Mouse (Mus musculus): ENCODE measurements around the gene Ebpl. TPM values are rescaled to one million over a fixed set of nuclear protein-coding genes. Genes with fewer than 3 reads are reported as not detected.

The Ebpl gene
- polyA plus RNA-seq, 1 experiment from 2014 or later, result 13.8 TPM

DNA sequence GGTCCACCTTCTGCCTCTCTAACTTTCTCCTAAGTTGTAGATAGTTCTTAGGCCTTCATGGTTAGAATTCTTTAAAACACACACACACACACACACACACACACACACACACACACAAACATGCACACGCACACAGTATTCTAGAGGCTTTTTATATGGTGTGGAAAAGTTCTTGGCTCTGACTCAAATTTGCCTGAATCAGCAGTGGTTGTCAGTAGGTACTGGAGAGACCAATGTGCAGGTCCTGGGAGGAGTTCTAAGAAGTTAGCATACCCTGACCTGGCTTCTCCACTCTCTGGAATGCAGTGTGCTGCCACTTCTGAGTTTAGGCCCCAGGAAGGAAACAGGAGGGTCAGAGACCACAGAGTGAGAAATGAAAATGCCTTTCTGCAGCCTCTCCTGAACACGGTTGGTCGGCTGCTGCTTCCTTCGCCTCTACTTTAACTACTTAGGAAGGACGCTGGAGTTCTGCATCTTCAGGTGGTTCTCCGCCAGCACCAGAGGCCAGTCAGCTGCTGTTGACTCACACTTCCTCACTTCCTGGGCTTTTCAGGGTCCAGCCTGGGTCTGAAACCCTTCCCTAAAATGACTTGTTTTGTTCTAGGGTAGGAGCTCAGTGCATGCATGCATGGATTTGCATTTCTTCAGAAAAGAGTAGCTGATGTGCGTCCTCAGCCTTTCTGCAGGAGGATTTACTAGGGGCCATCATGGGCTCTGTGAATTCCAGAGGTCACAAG, 50.0 kb downstream of the Ebpl start:
- Histone ChIP-seq H3K27me3 (replicated peaks; ENCODE audit: control insufficient read depth, insufficient read depth, low read length) (no peaks in the 10 kb centered on the region), H3K27ac (ENCODE audit: low read depth, low read length) (no peak overlapping the region), H3K36me3 (ENCODE audit: control insufficient read depth, insufficient read depth, low read length) (no peaks in the 10 kb centered on the region), H3K4me3 (ENCODE audit: low read length) (no peak overlapping the region), H3K4me2 (ENCODE audit: low read length) (no peak overlapping the region), H3K4me1 (ENCODE audit: control insufficient read depth, insufficient read depth, low read depth, low read length) (no peaks in the 10 kb centered on the region), H3K9ac (ENCODE audit: low read depth, low read length) (no peak overlapping the region), H3K9me3 (ENCODE audit: control insufficient read depth, low read length) (no peaks in the 10 kb centered on the region)
- no peak for ATAC-seq
- 77% methylated on average over 7 of the region's 7 CpGs for whole genome bisulfite sequencing

DNA sequence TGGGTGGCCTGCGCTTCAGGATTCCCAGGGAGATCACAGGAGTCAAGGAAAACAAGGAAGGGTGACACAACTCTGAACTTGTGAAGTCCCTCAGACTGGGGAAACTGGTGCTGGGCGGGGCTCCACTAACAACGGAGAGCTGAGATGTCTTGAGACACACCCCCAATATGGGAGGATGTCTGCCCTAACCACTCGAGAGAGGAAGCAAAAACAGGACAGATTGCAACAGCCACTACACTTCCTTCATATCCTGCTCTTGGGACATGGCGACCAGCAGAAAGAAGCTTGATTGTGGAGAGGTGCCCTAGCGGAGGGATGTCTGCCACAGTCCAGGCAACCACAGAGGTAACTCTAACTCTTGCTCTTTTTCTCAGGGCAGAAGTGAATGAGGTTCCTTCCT, 50.6 kb downstream of the Ebpl start, which contains the start of gene Arl11:
Gene Arl11, plus strand, starts transcription at position 161 of the 400 bp plus-strand sequence.
- WGBS, result 68% methylated on average over 6 of the region's 6 CpGs
- no peaks in the 10 kb centered on the region for H3K9me3 ChIP-seq (ENCODE audit: control insufficient read depth, low read length)
- no peak for ATAC-seq

DNA sequence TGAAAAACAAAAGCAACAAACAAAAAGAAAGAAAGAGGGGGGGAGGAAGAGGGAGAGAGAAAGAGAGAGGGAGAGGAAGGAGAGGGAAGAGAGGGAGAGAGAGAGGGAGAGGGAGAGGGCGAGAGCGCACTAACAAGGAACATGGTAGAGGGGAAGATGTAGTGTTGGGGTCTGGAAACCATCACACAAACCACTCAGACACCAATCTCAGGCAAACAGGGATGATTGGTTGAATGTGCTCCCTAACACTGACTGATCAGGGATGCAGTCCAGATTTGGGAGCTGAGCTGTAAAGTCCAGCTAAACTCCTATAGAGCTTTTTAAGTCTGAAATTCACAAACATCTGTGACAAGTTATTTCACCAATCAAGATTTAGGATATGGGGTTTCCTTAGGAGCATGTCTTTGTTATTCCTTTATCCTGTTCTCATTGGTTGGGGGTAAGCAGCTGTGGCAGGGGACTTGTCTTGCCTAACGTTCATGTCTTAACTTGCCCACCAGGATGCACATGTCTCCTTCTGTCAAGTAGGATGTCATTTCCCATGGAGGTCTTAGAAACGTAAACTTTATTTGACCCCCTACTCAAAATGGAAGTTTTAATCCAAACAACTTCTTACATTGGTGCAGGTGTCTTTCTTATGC, 56.1 kb downstream of the Ebpl start:
- ATAC-seq, result no peak
- WGBS, result 84% methylated on average over 4 of the region's 4 CpGs
- no peaks in the 10 kb centered on the region for H3K4me1 ChIP-seq (ENCODE audit: control insufficient read depth, insufficient read depth, low read depth, low read length)
- no peaks in the 10 kb centered on the region for H3K27me3 ChIP-seq (replicated peaks; ENCODE audit: control insufficient read depth, insufficient read depth, low read length)
- no peak overlapping the region for H3K9ac ChIP-seq (ENCODE audit: low read depth, low read length)
- no peak overlapping the region for H3K4me3 ChIP-seq (ENCODE audit: low read length)
- H3K27ac ChIP-seq (ENCODE audit: low read depth, low read length), result no peak overlapping the region
- H3K4me2 ChIP-seq (ENCODE audit: low read length), result no peak overlapping the region
- H3K9me3 ChIP-seq (ENCODE audit: control insufficient read depth, low read length), result peaks cover 6% of the 10 kb centered on the region
- H3K36me3 ChIP-seq (ENCODE audit: control insufficient read depth, insufficient read depth, low read length), result no peaks in the 10 kb centered on the region

More for the DNA sequence above, 50.6 kb downstream of the Ebpl start, which contains the start of gene Arl11:
- Histone ChIP-seq H3K4me1 (ENCODE audit: control insufficient read depth, insufficient read depth, low read depth, low read length) (no peaks in the 10 kb centered on the region), H3K4me3 (ENCODE audit: low read length) (no peak within 1 kb of the TSS), H3K4me2 (ENCODE audit: low read length) (no peak within 1 kb of the TSS), H3K27me3 (replicated peaks; ENCODE audit: control insufficient read depth, insufficient read depth, low read length) (no peaks in the 10 kb centered on the region), H3K27ac (ENCODE audit: low read depth, low read length) (no peak within 1 kb of the TSS), H3K36me3 (ENCODE audit: control insufficient read depth, insufficient read depth, low read length) (no peaks in the 10 kb centered on the region), H3K9ac (ENCODE audit: low read depth, low read length) (no peak within 1 kb of the TSS)

DNA sequence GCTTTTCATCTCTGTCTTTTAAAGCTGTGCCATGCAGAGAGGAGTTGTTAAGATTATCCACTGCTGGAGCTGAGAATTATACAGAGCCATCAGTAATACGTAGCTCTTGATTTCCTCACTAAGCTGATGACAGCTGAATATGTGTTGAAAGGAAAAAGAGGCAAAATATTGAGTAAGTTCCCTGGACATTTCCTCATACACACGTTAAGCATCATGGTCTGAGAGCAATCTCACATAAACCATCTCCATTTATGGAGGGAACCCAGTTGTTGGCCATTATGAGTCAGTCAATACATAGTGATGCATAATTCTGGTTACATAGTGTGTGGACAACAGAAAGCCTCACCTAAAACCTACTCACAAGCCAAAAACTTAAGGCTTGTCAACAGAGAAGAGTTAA, 57.8 kb downstream of the Ebpl start:
- ATAC-seq, result no peak
- Histone ChIP-seq H3K9me3 (ENCODE audit: control insufficient read depth, low read length) (peaks cover 6% of the 10 kb centered on the region), H3K27me3 (replicated peaks; ENCODE audit: control insufficient read depth, insufficient read depth, low read length) (no peaks in the 10 kb centered on the region), H3K4me3 (ENCODE audit: low read length) (no peak overlapping the region), H3K4me1 (ENCODE audit: control insufficient read depth, insufficient read depth, low read depth, low read length) (no peaks in the 10 kb centered on the region), H3K4me2 (ENCODE audit: low read length) (no peak overlapping the region), H3K9ac (ENCODE audit: low read depth, low read length) (no peak overlapping the region), H3K27ac (ENCODE audit: low read depth, low read length) (no peak overlapping the region), H3K36me3 (ENCODE audit: control insufficient read depth, insufficient read depth, low read length) (no peaks in the 10 kb centered on the region)
- WGBS, result 78% methylated on average over 2 of the region's 2 CpGs

DNA sequence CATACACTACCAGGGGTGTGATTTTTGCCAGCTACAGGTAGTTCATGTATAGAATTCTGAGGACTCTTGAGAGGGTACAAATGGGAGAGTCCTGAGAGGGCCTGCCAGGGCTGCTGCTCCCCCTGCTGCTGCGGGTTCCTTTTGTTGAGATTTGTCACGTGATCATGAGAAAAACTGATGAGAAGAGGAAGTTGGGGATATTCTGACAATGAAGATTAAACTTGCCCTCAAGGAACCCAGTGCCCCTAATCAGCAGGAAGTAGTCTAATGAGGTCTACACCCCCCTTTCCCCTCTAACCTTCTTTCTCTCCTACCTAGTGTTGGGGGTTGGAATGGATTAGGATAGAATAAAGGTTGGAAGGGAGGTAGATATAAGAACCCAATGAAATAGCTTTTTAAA, 58.9 kb downstream of the Ebpl start:
- H3K4me2 ChIP-seq (ENCODE audit: low read length), result no peak overlapping the region
- peaks cover 6% of the 10 kb centered on the region for H3K9me3 ChIP-seq (ENCODE audit: control insufficient read depth, low read length)
- H3K27me3 ChIP-seq (replicated peaks; ENCODE audit: control insufficient read depth, insufficient read depth, low read length), result no peaks in the 10 kb centered on the region
- no peak for ATAC-seq
- H3K27ac ChIP-seq (ENCODE audit: low read depth, low read length), result no peak overlapping the region
- WGBS, result 56% methylated on average over 2 of the region's 2 CpGs
- H3K4me3 ChIP-seq (ENCODE audit: low read length), result no peak overlapping the region
- no peaks in the 10 kb centered on the region for H3K4me1 ChIP-seq (ENCODE audit: control insufficient read depth, insufficient read depth, low read depth, low read length)
- no peaks in the 10 kb centered on the region for H3K36me3 ChIP-seq (ENCODE audit: control insufficient read depth, insufficient read depth, low read length)
- no peak overlapping the region for H3K9ac ChIP-seq (ENCODE audit: low read depth, low read length)

DNA sequence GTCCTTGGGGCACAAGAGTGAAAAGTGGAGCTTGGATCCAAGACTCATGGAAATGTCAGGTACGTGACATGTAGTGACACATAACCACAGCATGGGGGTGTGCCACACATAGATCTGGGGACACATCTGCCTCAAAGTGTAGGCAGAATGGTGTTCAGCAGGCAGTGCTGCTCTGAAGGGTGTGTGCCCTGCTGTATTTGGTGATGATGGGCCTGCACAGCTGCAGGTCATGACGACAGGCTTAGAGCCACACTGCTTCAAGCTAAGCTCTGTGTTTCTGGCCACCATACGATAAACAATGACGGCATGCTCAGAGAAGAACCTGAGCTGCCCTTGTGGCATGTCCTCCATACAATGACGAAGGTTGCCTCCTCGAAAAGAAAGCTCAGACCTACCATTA, 60.4 kb downstream of the Ebpl start:
- Histone ChIP-seq H3K4me3 (ENCODE audit: low read length) (no peak overlapping the region), H3K36me3 (ENCODE audit: control insufficient read depth, insufficient read depth, low read length) (no peaks in the 10 kb centered on the region), H3K9me3 (ENCODE audit: control insufficient read depth, low read length) (peaks cover 6% of the 10 kb centered on the region), H3K9ac (ENCODE audit: low read depth, low read length) (no peak overlapping the region), H3K4me1 (ENCODE audit: control insufficient read depth, insufficient read depth, low read depth, low read length) (no peaks in the 10 kb centered on the region), H3K4me2 (ENCODE audit: low read length) (no peak overlapping the region), H3K27me3 (replicated peaks; ENCODE audit: control insufficient read depth, insufficient read depth, low read length) (no peaks in the 10 kb centered on the region), H3K27ac (ENCODE audit: low read depth, low read length) (no peak overlapping the region)
- no peak for ATAC-seq
- 87% methylated on average over 6 of the region's 6 CpGs for WGBS

DNA sequence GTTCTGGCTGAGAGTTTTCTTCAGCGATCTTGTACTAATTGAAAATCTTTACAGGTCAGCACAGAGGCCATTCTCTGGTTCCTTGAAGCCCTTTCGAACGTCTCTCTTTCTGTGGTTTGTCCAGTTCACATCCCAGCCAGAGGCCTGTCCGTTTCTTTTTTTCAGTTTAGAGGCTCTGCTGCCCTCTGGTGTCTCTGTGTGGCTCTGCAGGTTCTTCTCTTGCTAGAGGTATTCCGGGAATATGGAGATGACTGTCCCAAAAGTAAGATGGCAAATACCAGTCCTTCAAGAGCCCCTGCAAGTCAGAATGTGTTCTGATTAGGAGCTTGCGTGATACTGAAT, 65.5 kb downstream of the Ebpl start:
- no peaks in the 10 kb centered on the region for H3K27me3 ChIP-seq (replicated peaks; ENCODE audit: control insufficient read depth, insufficient read depth, low read length)
- no peak overlapping the region for H3K4me3 ChIP-seq (ENCODE audit: low read length)
- WGBS, result 18% methylated on average over 6 of the region's 6 CpGs
- no peak overlapping the region for H3K27ac ChIP-seq (ENCODE audit: low read depth, low read length)
- ATAC-seq, result no peak; the same call in 1 of the 2 replicates
- peak overlapping the region; percentile 1; the same call in 1 of the 2 replicates for H3K4me2 ChIP-seq (ENCODE audit: low read length)
- no peaks in the 10 kb centered on the region for H3K36me3 ChIP-seq (ENCODE audit: control insufficient read depth, insufficient read depth, low read length)
- no peaks in the 10 kb centered on the region for H3K9me3 ChIP-seq (ENCODE audit: control insufficient read depth, low read length)
- H3K4me1 ChIP-seq (ENCODE audit: control insufficient read depth, insufficient read depth, low read depth, low read length), result no peaks in the 10 kb centered on the region
- no peak overlapping the region for H3K9ac ChIP-seq (ENCODE audit: low read depth, low read length)

DNA sequence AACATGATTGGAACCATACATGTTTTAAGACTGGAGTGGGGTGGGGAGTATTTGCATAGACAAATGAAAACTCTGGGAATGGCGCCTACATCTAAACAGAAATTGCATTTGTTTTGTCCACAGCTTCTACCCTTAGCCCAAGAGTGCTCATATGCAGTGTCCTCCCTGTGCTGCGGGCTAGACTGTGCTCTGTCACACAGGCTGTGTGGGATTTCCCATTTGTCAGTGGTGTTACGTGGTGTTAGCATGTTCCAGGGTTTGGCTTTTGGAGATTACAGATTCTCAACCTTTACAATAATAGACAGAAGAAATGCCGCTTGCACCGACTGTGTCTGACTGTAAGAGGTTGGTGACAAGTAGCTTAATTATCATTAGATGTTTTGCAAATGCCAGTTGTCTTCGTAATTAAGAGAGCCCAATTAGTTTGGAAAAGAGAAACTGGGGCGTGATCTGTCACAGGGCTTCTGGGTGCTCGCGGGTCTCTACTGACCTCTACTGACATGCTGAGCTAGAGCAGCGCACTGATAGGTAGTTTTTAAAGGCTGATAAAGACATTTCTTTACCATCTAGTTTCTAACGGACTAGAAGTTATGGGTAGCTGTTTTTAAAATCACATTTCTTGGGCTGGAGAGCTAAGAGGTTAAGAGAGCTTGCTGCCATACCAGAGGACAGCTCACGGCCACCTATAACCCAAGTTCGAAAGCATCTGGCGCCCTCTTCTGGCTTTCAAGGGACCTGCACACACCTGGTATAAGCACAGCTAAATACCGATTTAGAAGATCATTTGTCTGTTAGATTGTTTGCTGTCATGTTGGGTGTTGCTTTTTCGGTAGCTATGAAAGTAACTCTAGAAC, 66.1 kb downstream of the Ebpl start:
- no peak overlapping the region for H3K4me3 ChIP-seq (ENCODE audit: low read length)
- H3K27me3 ChIP-seq (replicated peaks; ENCODE audit: control insufficient read depth, insufficient read depth, low read length), result no peaks in the 10 kb centered on the region
- H3K9ac ChIP-seq (ENCODE audit: low read depth, low read length), result no peak overlapping the region
- no peaks in the 10 kb centered on the region for H3K9me3 ChIP-seq (ENCODE audit: control insufficient read depth, low read length)
- no peak; the same call in 1 of the 2 replicates for ATAC-seq
- no peaks in the 10 kb centered on the region for H3K36me3 ChIP-seq (ENCODE audit: control insufficient read depth, insufficient read depth, low read length)
- H3K27ac ChIP-seq (ENCODE audit: low read depth, low read length), result no peak overlapping the region
- H3K4me1 ChIP-seq (ENCODE audit: control insufficient read depth, insufficient read depth, low read depth, low read length), result no peaks in the 10 kb centered on the region
- 46% methylated on average over 16 of the region's 16 CpGs for WGBS
- peak overlapping the region; percentile 1; the same call in 1 of the 2 replicates for H3K4me2 ChIP-seq (ENCODE audit: low read length)

DNA sequence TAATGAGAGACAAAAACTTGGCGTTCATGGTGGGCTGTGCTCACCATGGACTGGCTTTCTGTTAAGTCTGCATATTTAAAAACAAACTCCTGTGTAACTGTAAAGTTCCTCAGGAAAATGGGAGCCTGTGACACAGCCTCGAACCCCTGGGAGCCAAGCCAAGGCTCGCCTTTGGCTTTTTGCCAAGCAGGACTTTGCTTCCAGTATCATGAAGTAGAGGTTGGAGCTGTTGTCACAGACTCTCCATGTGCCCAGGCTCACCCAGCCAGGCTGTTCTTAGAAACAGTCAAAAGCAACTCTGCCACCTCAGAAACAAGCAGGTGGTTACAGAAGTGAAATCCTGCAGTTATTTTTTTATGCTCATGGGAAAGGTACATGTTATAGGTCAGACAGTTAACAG, 69.6 kb downstream of the Ebpl start:
- H3K4me2 ChIP-seq (ENCODE audit: low read length), result no peak overlapping the region
- H3K36me3 ChIP-seq (ENCODE audit: control insufficient read depth, insufficient read depth, low read length), result no peaks in the 10 kb centered on the region
- H3K9ac ChIP-seq (ENCODE audit: low read depth, low read length), result no peak overlapping the region
- no peaks in the 10 kb centered on the region for H3K9me3 ChIP-seq (ENCODE audit: control insufficient read depth, low read length)
- H3K27ac ChIP-seq (ENCODE audit: low read depth, low read length), result no peak overlapping the region
- no peak overlapping the region for H3K4me3 ChIP-seq (ENCODE audit: low read length)
- H3K27me3 ChIP-seq (replicated peaks; ENCODE audit: control insufficient read depth, insufficient read depth, low read length), result no peaks in the 10 kb centered on the region
- no peak for ATAC-seq
- no peaks in the 10 kb centered on the region for H3K4me1 ChIP-seq (ENCODE audit: control insufficient read depth, insufficient read depth, low read depth, low read length)
- WGBS, result 58% methylated on average over 3 of the region's 3 CpGs

Data from hindbrain, embryonic 16.5 days (tissue).